Mouse (Mus musculus) lung, postnatal 0 days (tissue): ENCODE data around the gene Snrpa.

ENCODE experiments used
- CTCF ChIP-seq: IDR thresholded peaks from 2 replicates; pipeline ENCODE4 v1.5.1; 2016; ENCODE audit warnings: antibody characterized with exemption, mild to moderate bottlenecking
- EP300 ChIP-seq: IDR thresholded peaks from 2 replicates; pipeline ENCODE4 v1.6.1; 2016; ENCODE audit warnings: antibody characterized with exemption, mild to moderate bottlenecking, control low read depth

DNA sequence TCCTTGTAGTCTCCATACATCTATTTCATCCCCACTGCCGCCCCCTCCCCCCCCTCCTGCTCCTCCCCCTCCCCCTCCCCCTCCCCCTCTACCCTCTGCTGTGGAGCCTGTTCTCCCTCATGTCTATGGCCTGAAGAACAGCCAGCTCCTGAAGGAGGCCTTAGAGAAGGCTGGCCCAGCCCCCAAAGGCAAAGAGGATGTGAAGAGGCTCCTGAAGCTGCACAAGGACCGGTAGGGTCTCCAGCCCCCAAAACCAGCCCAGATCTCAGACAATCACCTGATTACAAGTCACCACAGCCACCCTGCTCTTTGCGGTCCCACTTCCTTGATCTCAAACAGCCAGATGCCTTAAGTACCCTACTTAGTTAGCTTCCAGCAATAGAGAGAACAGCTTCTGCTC lies 1.1 kb upstream of the Snrpa start:
- no peak for TF ChIP-seq CTCF
- TF ChIP-seq EP300, result no peak
